Mouse (Mus musculus) testis, postnatal 14 days (tissue): ENCODE results near the gene Zfp704.

Experiments used
- DNase-seq: peaks from one replicate; pipeline ENCODE4 v3.0.0; 2021; ENCODE audit warnings: low spot score

Zfp704 gene

DNA sequence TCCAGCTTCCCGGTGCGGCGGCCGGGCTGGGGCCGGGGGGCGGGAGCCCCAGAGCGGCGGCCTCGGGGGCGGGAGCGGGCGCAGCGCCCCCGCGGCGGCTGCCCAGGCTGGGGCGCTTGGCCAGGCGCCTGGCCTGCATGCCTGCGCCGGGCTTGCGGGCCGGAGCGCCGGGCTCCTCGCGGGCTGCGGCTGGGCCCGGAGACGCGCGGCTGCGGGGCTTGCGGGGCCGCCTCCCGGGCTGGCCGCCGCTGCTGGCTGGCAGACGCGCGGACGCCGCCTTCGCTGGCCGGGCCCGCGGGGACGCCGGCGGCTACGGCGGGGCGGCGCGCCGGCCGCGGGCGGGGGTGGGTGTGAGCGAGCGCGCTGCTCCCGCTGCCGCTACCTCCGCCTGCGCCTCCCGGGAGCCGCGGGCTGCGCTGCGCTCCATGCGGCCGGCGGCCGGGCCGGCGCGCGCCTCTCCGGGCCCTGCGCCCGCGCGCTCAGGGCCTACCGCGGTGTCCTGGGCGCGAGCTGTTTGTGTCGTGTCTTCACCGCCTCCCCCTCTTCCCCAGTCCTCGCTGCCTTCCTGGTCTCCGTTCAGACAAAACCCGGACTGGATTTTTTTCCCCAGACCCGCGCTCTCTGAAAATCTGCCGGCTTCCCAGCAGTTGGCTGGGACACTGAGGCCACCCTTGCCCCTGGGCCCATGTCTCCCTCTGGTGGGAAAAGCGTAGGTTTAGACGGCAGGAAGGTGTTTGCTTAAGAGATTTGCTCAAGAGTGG is at the start of gene Zfp704:
Zfp704 (minus strand) TSS at position 505 of the 761 bp plus-strand sequence.
- DNase-seq, result peak; percentile 83

DNA sequence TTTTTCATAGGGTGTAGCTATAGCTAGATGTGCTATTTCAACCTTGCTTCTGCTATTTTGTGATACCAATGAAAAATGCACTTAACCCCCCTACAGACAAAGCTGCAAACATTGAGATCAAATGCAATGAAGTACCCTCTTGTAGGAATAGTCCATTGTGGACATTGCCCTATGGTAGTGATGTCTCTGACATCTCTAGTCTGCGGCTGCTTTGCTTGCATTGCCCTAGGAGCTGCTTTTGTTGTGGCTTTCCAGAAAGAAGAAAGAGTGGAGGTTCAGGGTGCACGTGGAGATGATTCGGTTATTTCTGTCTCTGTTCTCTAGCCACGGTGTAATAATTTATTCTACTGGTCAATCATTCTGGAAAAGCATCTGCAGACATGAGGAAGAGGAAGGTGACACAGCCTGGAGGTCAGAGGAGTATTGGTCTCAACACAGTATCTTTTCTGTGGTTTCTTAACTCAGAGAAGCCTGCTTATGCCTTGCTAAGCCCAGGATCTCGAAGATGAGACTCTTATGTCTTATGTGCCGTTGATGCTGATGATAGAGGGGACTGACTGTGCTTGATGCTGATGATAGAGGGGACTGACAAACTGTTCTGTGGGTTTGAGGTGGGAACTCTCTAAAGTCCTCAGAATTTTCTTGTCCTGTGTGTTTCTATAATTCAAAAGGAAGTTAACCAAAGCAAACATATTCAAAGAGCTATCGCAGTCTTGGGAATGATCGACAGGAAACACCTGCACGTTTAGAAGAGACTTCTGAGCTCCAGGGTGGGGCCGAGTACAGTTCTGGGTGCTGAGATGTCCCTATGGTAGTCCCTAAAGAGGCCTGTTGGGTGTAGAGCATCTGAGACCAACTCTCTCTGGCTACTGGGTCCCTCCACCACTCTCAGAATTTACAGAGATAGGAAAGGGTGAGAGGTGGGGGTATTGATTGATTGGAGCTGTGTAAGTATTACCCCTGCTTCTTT is 23.4 kb upstream of the Zfp704 start:
- no peak for DNase-seq

DNA sequence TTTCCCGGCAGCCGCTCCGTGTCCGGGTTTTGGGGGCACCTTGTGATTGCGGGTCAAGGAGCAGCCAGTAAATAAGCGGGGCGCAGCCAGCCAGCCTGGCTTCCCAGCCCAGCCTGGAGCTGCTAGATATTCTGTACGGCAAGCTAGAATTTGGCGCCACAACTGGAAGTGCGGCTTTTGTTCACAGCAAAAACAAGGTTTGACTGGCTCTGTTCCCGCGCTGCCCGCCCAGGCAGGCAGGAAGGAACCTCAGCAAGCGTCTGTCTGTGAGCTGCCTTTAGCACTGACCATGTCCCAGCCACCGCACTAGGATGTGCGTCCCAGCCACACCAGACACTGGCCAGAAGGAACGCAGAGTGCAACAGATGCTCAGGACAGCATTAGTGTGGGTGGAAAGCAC is 20.1 kb upstream of the Zfp704 start:
- DNase-seq, result no peak

DNA sequence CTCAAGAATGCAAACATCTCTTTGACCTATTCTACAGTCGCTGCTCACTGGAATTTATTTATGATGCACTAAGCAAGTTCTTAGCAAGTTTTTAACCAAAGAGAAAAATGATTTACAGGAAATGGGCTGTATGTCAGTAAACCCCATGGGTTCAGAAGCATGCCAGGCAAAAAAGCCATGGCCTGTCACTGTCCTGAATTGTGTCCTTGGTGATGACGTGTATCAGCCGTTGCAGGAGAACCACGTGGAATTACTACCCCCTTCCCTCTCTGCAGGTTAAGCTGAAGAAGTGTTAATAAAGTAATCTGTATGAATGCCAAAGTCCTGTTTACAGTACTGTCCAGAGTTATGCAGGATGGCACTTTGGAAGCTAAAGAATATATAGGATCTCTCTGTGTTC is 18.2 kb upstream of the Zfp704 start:
- DNase-seq, result no peak

DNA sequence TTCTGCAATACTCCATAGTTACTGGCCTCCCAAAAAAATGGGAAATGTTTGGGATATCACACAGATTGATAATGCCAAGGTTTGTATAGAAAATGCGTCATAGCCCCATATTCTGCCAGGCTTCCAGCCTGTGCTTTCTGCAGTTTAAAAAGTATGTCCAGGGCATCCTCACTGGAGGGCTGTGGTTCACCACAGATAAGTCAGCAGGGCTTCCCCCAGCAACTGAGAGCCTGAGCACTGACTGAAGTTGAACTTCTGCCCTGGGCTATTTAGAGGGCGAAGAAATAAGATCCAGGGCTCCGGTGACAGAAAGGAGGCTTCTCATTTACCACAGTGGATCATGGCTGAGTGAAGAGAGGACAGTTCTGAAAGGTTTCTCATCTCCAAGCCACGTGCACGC is 16.3 kb upstream of the Zfp704 start:
- DNase-seq, result no peak

DNA sequence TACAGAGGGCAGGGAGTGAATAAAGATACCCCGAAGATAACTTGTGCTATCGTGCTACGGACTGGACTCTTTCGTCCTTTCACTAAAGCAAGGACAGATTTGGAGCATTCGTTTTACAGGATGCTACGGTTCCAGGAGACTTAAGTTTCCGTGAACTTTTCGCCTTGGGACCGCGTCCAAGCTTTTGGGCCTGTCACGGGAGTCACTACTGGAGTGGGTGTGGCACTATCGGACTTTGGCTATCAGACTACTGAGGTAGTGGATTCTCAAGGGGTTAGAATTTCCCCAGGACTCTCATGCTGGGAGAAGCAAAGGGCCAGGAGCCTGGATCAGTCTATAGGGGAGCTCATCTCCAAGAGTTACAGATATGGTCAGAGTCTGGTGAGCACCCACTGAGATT is 10.7 kb upstream of the Zfp704 start:
- DNase-seq, result no peak

DNA sequence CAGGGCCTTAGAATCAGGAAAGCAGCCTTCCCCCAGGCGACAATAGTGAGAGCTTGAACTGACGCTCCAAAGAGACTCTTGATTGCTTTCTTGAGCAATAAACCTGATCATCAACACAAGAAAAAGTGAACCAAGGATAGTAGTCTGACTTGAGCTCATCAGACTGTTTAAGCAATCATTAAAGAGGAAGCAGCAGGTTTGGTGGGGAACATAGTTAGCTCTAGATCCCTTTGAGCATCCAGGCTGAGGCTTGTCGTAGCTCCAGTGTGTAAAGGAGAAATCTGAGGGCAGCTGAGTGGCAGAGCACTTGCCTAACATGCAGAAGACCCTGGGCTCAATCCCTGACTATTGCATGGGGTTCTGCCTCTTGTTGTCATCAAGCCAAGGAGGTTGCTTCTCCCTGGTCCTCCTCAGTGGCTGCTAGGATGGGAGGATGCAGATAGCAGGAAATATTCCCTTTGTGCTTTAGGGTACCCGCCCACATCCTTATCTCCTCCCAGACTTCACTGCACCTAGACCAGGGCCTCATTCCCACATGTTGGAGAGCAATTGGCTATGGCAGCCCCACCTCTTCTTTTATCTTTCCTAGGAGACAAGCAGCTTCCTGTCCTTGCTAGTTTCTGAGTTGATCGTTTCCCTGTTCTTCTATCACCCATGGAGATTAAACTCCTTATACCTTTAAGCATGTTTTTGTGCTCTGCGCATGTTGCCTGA is 9.8 kb upstream of the Zfp704 start:
- DNase-seq, result no peak

DNA sequence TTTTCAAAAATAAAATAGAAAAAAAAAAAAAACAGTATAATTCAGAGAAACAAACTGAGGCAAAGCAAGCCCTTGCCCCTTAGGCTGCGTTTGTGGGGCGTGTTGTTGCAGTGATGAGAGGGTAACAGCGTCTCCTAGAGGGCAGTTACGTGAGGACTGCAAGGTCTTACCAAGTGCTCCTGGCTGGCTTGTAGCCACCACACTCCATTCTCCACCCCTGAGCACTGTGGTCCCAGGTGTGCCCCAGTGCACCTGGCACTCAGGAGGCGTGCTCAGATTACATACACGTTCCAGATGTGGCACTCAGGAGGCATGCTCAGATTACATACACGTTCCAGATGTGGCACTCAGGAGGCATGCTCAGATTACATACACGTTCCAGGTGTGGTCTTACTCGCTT is 7.2 kb upstream of the Zfp704 start:
- DNase-seq, result no peak

DNA sequence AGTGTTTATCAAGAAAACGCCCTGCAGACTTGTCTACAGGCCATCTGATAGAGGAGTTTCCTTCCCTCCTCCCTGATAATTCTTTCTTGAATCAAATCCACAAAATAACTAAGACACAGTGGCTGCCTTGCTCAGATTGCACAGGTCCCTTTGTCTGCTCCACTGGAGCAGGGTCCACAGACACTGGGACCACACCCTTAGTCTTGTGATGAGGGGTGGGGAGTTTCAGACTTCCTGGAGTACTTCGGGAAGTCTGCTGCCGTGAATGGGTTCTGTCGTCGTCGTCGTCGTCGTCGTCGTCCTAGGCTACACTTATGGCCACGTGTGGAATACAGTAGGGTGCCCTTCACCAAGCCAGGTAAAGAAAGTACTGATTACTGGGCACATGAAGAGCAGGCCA is 4.8 kb upstream of the Zfp704 start:
- no peak for DNase-seq

DNA sequence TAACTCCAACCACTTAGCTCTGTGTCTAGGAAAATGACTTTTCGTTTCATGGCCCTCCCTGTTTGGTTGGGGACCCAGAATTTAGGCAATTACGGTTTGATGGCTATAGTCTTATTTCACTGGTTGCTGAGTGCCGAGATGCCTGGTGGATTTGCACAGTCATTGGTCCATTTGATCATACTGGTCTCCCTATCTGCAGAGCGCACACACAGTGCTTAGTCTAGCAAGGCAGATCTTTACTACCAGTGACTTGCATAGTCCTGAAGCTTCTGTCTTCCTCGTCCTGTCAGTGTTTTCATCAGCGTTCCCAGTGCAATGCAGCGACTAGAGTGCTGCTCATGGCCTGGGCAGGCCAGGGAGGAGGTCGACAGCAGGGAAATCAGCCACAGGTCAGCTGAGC is 4.1 kb upstream of the Zfp704 start:
- no peak for DNase-seq

DNA sequence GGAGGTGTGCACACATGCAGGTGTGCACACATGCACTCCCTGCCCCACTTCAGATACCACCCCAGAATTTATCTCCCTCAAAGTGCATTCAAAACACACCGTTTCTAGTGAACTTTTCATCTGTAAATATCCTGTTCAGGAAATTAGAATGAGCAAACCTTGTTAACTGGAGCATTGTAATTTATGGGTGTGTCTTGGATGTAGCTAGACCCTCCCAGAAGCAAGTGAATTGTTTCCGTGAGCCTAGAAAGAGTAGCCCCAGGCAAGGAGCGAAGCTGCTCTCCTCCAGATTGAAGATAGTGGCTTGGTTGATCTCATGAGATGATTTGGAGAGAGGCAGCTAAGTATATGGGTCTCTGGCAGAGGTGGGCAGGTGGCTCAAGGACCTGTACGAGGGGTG is 1.3 kb upstream of the Zfp704 start:
- DNase-seq, result no peak

DNA sequence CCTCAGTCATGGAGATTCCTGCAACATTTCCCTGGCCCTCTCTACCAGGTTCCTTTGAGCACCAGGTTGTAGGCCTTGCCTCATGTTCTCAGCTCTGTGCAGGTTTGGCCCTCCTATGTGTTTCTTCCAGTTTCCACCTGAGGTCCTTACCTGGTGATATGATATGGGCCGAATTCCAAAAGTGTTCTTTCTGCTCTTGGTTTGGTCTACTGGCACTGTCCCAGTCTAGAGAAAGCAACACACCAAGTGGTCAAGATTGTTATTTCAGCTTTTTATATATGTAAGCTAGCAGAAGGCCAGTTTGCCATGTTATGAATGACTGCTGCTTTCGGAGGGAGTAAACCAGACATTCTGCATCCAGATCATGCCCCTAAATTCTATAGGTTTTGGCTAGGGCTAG is 541 bp upstream of the Zfp704 start:
- DNase-seq, result no peak

DNA sequence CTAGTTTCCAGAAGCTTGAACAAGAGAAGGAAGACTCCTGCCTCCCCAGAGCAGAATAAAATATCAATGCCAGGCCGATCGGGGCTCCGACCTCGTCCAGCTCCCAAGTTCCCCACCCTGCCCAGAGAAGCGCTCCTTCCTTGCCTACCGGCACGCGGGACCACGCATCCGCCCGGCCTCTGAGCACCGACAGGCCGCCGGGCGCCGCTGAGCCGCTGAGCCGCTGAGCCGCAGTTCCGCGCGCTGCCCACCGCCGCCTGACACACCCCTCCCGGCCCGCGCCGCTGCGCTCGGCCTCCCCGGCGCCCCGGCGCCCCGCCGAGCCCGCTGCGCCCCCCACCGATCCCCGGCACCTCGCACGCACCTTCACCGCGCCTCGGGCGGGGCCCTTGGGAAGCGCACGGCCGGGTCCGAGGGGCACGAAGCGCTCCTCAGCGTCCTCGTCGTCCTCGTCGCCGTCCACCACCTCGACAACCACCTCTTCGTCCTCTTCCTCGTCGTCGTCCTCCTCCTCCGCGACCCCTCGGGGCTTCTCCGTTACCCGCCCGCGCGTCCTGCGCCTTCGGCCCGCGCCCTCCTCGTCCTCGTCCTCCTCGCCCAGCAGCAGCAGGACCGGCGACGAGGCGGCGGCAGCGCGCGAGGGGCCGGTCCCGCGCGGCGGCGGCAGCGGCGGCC is 842 bp downstream of the Zfp704 start:
- DNase-seq, result peak; percentile 51

DNA sequence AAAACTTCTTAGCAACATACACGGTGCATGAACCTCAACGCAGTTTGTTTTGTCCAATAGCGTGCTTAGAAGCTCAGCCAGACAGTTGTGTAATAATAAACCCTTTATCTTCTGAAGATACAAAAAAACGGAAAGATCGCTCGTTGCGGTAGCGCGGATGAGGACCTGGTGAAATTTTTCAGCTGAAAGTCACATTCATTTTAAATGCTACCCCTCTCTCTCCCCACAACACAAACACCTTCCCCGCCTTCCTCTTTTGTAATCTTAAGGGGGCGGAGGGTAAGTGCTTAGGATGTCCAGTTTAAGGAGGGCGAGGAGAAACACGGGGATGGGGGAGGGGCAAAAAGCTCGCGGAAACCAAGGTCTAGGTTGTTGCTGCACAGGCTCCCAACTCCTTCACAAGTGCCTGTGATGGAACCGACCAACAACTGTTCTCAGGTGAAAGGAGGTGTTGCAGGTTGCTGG is 1.4 kb downstream of the Zfp704 start:
- peak; percentile 72 for DNase-seq

DNA sequence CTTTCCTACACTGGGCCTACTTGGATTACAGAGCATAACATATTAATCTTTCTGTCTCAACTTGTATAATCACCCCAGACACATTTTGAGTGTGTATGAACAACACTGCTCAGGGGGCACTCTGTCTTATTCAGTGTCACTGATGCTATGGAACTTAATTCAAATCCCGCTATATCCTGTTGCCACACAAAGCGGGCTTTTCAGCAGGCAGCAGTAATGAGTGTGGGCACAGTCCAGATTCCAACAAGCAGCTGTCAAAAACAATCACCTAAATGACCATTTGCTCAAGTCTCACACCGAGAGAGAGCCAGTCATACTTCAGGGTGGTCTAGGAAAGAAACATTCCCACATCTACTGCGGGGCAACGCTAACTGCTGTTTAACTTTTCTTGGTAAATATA is 2.2 kb downstream of the Zfp704 start:
- DNase-seq, result no peak

DNA sequence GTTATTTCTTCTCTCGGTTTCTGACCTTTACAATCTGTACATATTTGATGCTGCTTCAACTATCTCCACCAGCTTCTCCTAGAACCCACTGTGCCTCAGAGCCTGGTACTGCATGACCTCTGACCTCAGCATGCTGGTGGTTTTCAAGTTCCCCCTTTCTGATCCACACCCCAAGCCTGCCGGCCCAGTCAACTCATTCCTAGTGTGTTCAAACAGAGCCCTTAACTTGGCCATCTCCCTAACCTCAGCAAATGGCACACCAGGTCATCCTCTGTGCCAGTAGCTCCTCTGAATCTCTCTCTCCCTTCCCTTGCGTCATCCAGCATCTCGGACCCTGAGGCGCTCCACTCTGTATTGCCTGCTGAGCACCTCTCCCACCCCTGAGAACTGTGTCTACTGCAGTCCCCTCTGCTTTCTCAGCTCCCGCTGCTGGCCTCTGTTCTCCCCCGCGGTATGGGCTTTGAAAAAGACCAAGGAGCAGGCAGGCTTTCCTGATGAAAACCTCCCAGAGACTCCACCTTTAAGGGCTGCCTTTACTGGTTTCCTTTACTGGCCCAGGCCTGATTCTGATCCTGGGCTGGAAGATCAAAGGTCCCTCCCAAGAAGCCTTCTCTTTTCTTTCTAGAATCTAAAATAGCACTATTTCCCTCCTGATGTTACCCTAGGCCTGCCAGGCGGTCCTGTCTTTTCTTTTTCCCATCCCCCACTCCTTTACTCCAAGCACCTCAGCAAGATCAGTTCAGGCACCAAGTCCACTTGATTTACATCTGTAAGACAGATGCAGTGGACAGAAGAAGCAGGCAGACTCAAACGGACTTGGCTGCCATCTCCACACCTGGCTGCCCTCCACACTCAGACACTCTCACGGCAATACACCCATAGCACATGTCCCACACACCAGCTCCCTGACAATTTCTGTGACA is 3.8 kb downstream of the Zfp704 start:
- DNase-seq, result no peak

DNA sequence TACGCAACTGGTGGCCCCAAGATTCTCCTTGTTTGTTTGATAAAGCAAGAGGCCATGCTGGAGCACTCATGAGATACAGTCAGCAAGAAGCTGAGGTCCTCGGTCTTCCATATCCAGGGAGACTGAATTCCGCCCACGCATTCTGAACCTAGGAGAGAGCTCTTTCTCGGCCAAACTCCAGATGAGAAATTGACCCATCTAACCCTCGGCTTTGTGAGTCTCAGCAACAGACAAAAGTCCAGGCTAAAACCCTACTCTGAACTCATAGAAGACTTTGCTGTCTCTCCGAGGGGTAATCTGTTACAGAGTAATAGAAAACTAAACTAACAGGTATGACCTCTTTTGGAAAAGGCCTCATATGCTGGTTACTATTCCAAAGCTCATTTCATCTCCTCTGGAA is 4.9 kb downstream of the Zfp704 start:
- no peak for DNase-seq

DNA sequence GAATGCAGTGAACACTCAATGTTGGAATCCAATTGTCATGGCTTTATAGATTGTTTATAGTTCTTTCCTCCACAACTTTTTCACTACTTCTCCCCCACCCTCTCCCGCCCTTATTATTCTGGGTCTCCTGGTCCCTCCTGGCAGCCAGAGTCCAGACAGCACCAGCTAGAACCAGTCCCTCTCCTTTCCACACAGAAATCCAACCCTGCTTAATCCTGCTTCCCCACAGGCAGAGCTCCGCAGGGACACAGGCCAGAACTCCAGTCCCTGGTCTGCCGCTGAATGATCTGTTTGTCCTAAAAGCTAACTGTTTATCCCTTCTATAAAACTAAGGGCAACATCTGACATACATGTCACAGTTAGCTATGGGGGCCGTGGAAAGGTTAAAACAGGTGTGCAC is 6.0 kb downstream of the Zfp704 start:
- DNase-seq, result no peak

DNA sequence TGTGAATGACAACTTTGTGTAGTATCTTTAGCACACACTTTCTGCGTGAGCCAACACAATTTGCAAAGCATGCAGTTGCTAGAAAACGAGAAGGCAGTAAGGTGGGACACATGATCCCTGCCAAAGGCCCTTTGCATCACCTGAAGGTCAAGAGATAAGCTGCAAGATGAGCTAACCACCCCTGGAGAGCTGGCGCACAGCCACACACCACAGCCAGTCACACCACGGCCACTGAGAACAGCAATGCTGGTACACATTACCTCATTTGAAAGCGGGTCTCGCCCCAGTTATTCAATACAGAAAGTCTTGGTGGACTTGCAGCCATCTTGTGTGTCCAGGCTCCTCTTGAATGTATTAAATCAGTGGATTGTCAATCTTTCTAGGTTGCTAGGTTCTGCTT is 9.3 kb downstream of the Zfp704 start:
- DNase-seq, result no peak

DNA sequence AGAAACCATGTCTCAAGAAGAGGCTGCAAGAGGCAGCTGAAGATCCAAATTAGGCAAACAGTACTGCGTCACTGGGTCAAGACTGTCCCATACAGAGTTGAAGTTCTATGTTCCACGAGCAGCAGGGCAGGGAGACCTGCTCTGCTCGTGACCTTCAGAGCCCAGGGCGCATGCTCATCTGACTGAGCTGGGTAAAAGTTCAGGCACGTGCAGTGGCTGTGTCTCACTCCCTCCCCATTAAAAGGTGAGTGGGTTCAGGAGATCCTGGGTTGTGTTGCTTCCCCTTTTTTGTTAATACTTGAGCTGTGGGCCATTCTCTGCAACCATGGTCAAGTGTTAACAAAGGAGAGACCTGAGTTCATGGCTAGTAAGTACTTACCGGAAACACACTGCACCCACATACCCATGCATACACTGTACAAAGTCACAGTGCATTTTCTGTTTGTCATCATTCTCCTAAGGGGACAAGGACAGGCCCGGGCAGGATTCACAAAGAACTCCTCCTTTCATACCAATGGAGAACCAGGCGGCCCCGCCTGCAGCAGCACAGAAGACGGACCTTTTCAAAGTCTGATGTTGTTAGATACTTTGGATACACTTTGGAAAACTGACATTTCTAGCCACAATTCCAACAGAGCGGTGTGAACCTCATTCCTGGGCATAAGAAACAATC is 10.0 kb downstream of the Zfp704 start:
- DNase-seq, result no peak
